Mouse (Mus musculus) spleen, adult 2 months (tissue): ENCODE results near the gene Wwox.

ENCODE experiments used
- CTCF ChIP-seq: fragments of 200-500 bp; IDR thresholded peaks from 2 replicates; pipeline ENCODE4 v1.5.1; 2011; ENCODE audit warnings: mild to moderate bottlenecking, inconsistent platforms; ENCODE audit not compliant: insufficient read depth, insufficient read length, insufficient replicate concordance; ENCODE audit errors: extremely low read depth
- POLR2A ChIP-seq: fragments of 200-500 bp; IDR thresholded peaks from 2 replicates; pipeline ENCODE4 v1.6.1; 2011; ENCODE audit warnings: low read depth, low read length, inconsistent platforms

- TF ChIP-seq CTCF (no peak), POLR2A (no peak)
Observed at GRCm38 (mm10) chr8:114604315-114604714, 164.9 kb downstream of the Wwox start.
